Mouse (Mus musculus): ENCODE measurements around the gene Milr1.
"Not testable (repeated sequence)": the region's sequence is repeated elsewhere in the genome, so short reads cannot be mapped to it uniquely, and the experiment has no call there.

Milr1 gene

DNA sequence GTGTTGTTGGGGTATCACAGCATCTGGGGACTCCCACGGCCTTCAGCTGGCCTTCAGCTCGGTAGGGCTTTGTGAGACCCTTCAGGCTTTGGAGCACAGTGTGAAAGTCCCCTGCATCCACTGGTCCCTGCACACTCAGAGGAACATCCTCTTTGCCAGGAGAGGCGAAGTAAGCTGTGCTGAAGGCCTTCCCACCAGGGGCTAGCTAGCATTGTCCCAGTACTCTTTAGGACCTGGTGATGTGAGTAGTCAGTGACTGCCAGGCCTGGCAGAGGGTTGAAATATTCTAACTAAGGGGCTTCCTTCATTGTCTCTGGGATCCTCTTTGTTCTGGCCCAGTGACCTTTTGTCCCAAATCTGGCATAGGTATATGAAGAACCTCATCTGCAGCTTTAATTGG is 14.4 kb upstream of the Milr1 start:
- no peak for DNase-seq

DNA sequence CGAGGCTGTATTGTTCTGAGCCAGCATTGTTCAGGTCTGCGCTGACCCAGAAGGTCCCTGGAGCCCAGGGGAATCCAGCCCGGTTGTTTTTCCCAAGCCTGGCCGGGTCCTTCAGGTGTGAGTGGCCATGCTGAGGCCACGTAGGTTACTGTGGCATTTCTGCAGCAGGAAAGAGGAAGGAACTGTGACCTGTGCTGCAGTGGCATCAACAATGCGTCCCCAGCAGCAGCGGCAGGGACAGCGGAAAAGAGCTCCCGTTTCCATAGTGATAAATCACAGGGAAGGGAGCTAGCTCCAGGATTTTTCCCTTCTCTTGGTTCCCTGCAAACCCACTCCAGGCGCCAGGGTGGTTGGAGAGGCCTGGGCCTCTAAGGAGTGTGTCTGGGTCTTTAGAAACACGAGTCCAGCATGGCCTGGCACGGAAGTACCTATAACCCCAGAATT is 13.8 kb upstream of the Milr1 start:
- no peak for DNase-seq

DNA sequence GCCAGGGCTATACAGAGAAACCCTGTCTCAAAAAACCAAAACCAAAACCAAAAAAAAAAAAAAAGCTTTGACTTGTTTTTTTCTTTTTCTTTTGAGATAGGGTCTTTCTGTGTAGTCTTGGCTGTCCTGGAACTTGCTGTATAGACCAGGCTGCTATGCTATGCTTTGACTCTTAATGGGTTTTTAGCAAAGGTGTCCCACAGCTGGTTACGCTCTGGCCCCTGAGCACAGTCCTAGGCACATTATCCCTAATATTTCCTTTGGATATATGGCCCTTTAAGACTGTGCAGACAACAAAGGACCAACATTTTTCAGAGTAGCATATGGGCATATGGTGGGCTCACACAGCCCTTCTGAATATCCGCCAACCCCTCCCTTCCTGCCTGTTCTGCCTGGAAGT is 11.9 kb upstream of the Milr1 start:
- DNase-seq = no peak

DNA sequence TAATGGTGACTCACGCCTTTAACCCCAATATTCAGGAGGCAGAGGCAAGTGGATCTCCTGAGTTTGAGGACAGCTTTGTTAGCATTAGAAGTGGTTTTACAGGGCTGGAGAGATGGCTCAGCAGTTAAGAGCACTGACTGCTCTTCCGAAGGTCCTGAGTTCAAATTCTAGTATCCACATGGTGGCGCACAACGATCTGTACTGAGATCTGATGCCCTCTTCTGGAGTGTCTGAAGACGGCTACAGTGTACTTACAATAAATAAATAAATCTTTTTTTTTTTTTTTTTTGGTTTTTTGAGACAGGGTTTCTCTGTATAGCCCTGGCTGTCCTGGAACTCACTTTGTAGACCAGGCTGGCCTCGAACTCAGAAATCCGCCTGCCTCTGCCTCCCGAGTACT is 10.3 kb upstream of the Milr1 start:
- DNase-seq = not testable (repeated sequence)

DNA sequence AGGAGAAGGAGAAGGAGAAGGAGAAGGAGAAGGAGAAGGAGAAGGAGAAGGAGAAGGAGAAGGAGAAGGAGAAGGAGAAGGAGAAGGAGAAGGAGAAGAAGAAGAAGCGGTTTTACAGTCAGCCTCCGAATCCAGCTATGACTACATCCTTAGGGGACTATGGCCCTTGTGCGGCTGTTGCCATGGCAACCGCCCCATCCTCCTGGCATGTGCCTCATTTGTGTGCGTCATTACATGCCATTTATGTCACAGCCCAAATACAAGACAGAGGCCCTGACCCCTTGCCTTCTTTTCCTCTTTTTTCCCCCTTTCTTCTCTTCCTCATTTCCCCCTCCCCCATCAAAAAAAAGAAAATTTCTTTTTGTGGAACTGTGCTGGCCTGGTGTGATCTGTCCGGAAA is 9.8 kb upstream of the Milr1 start:
- no peak for DNase-seq

DNA sequence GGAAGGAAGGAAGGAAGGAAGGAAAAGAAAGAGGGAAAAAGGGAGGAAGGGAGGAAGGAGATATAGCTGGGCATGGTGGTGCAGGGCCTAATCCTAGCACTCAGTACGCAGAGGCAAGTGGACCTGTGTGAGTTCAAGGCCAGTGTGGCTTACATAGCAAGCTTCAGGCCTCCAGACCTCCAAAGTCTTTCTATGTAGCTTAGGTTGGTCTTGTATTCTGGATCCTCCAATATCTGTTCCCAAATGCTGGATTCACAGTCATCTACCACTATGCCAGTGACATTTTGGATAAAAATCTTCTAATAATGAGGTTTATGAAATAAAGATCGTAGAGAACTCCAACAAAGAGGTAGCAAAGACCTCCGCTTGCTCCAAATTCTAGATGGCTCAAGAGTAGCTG is 9.2 kb upstream of the Milr1 start:
- DNase-seq = no peak

DNA sequence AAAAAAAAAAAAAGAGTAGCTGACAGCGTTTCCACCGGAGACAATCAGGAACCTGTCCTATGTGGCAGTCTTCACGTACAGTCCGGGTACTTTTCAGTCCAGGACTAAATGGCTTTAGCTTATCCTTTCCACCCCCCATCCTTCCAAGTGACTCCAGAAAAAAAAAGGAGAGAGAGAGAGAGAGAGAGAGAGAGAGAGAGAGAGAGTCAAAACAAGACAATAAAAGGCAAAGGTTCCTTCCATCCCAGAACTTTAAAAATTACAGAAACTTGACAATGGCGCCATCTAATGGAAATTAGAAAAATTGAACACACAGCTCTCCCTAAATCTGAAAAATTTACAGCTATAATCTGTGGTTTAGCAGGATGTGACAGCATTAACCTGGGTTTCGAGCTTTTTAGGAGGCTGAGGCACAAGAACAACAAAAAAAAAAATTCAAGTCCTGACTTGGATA is 8.6 kb upstream of the Milr1 start:
- DNase-seq = no peak

DNA sequence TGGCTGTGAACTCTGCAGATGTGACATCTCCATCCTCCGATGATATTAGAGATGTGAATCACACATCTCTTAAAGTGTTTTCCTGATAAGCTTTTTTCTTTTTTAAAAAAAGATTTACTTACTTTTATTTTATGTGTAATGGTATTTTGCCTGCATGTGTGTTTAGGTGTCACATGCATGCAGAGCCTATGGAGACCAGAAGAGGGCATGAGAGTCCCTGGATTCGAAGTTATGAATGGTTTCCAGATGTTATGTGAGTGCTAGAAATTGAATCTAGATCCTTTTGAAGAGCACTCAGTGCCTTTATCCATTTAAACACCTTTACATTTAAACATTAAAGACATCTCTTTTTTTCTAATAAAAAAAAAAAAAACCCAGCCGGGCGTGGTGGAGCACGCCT is 6.1 kb upstream of the Milr1 start:
- DNase-seq = no peak

DNA sequence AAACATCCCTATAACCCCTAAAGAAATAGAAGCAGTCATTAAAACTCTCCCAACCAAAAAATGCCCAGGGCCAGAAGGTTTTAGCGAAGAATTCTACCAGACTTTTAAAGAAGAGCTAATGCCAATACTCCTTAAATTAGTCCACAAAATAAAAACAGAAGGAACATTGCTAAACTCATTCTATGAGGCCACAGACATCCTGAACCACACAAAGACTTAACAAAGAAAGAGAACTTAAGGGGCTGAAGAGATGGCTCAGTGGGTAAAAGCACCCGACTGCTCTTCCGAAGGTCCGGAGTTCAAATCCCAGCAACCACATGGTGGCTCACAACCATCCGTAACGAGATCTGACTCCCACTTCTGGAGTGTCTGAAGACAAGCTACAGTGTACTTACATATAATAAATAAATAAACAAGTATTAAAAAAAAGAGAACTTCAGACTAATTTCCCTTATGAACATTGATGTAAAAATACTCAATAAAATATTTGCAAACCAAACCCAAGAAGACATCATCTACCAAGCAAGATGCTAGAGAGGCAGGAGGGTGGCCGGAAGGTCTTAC is 1.4 kb upstream of the Milr1 start:
- not testable (repeated sequence) for DNase-seq

DNA sequence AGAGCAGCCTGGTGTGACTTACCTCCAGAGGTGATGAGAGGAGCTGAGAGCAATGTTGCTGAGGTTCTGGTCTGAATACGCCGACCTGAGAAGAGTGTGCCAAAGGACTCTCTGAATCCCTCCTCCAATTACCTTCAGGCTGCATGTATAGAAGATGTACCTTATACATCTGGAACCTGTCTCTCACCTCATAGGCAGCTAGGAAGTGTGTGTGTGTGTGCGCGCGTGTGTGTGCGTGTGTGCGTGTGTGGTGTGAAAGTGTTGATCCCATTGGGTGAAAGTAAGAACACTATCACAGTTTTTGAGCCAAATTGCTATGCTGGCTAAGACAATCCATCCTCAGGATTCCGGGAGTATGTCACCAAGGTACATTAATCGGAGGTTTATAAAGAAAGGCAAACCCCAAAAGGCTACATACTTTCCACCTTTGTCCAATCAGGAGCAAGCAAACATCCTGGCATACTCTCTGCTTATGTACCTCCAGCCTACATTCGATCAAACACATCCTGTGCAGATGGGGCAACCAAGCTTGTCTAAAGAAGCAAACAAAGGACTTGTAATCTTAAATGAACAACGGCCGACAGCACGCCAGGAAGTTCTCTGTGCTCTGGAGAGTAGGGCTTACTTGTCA is 790 bp upstream of the Milr1 start, which contains the start of gene Pecam1:
Gene Pecam1 (minus strand): TSS at position 508 of the 631 bp plus-strand sequence.
- no peak for DNase-seq

DNA sequence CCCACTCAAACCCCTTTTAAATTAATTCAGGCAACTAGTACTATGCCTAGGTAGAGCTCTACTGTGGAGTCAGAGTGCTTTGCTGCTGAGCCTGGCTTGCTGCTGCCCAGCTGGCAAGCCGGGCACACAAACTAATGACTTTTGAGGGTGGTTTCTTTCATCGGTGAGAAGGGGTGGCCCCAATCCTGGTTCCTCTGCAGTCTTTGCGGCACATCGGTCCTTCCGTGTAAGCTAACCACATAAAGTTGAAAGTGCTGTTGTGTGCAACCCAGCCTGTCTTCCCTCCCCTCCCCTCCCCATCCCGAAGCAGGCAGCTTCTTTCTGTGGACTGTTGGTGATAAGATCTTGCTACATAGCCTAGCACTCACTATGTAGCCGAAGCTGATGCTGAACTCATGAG is 1.1 kb downstream of the Milr1 start:
- no peak for DNase-seq

DNA sequence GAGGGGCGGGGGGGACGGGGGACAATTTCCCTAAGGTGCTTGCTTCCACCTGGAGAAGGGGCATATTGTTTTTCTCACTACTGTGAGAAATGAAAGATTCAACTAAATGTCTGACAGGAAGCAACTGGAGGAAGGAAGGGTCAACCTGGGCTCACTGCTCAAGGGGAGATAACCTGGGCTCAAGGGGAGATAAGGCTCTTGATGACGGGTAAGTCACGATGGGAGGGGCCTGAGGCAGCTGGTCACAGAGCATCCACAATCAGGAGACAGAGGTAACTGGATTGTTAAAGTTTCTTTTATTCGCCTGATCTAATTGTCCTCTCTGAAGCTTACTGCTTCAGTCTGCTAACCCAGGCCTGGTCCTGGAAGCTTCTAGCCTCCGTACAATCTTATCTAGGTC is 2.3 kb downstream of the Milr1 start:
- DNase-seq = no peak

DNA sequence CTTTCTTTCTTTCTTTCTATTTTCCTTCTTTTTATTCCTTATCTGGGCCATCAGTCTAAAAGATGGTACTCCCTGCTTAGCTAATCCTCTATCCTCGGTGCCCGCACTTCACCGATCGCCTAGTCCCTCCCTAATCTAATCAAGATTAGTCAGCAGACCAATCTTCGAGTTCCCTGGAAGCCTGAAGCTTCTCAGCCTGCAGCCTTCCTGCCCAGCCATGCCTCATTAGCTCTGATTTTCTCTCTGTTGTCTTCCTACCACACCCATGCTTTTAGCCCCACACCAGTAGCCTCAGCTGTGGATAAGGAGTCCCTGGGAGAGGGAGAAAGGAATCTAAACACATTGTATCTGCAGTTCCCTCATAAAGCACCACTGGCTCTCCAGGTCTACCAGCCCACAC is 4.6 kb downstream of the Milr1 start:
- no peak for DNase-seq

DNA sequence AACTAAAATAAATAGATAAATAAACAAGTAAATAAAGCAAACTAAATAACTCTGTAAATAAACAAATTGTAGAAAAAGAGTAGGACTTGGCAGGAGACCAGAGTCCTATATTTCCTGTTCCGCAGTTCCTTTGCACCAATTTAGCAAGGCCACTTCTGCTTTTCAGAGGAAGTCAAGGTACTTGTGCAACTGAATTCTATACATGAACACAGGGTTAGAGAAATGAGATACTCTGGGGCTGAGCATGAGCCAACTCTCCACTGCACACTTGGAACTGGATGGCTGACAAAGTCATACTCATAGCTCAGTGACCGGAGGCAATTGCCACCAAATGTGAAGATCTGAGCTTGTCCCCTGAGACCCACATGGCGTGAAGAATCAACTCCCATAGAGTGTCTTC is 8.0 kb downstream of the Milr1 start:
- DNase-seq = no peak

DNA sequence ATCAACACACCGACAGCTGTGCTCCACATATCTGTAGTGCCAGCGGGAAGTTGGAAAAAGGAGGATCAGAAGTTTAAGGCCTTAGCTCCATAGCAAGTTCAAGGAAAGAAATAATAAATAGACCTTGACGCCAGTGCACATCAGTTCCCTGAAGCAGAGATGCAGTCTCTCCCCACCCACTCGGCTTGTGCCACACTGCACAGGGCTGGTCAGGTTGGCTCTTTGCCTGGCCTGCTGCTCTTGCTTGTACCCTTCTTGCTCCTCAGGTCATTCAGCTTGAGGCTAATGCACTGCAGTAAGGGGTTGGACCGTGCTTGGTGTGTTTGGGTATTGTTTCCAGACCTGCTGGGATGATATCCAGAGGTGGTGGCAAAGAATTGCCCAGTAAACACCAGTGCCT is 9.5 kb downstream of the Milr1 start:
- DNase-seq = no peak

DNA sequence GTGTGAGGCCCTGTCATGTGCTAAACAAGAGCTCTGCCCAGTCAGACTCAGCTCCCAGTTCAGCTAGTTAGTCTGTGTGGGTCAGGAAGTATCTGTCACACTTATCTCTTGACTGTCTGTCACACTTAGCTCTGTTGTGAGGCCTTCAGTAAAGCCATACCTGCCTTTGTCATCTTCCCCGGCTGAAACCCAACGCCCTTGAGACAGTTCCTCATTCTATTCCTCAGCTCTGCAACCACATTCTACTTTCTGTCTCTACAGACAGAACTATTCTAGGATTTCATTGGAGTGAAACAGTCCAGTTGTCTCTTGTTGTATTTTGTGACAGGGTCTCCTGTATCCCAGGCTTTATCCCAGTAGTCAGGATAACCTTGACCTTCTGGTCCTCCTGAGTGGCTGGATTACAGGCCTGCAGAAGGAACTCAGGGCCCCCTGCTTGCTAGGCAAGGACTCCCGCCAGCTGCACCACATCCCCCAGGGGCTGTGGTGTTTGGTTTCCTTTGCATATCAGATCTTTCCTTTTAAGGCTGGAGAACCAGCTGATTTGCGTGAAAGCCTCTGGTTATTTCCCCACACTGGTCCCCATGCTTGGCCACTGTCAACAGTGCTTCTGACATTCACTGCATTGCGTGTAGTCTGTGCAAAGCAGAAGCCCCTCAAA is 11.2 kb downstream of the Milr1 start:
- no peak for DNase-seq

DNA sequence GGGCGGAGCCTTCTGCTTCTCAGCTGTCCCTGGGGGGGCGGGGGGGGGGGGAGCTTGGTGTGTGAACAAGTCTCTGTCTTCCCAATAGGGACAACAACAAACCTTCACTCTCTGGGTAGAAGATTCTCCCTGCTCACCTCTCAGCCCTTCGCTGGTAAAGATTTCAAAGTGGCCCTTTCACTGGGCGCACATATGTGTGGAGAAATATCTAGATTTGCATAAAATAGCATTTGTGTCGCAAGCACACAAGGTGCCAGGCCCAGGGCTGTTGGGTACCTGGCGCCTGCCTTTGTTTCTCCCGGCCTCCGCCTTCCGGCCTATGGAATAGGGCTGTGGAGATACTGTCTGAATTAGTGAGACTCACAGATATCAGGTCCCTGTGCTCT is 11.8 kb downstream of the Milr1 start:
- no peak for DNase-seq

DNA sequence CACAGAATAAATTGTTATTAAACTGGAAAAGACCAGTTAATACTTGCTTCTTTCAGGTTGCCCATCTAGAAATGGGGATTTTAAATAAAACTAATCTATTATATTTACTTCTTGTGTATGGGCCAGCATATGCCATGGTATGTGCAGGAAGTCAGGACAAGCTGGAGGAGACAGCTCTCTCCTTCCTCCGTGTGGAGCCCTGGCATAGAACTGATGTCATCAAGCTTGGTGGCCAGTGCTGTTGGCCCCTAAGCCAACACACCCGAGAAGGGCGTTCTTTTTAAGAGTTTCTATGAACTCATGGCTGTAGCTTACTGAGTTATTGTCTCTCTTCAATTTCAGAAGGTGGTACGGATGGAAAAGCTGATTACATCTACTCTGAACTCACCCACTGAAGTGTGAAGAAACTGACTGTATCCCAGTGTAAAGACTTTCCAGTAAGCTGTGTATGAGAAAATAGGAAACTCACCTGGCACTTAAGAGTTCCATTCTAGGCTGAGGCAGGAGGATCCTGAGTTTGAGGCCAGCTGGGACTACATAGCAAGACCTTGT is 15.7 kb downstream of the Milr1 start:
- no peak for DNase-seq

DNA sequence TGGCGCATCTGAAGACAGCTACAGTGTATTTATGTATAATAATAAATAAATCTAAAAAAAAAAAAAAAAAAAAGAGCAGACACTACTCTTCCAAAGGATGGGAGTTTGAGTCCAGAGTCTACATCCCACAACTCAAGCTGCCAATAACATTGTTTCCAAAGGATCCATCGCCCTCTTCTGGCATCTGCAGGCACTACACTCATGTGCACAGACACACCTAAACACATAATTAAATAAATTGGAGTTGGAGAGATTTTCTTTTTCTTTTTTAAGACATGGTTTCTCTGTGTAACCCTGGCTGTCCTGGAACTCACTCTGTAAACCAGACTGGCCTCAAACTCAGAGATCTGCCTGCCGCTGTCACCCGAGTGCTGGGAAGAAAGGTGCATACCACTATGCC is 16.5 kb downstream of the Milr1 start:
- no peak for DNase-seq

DNA sequence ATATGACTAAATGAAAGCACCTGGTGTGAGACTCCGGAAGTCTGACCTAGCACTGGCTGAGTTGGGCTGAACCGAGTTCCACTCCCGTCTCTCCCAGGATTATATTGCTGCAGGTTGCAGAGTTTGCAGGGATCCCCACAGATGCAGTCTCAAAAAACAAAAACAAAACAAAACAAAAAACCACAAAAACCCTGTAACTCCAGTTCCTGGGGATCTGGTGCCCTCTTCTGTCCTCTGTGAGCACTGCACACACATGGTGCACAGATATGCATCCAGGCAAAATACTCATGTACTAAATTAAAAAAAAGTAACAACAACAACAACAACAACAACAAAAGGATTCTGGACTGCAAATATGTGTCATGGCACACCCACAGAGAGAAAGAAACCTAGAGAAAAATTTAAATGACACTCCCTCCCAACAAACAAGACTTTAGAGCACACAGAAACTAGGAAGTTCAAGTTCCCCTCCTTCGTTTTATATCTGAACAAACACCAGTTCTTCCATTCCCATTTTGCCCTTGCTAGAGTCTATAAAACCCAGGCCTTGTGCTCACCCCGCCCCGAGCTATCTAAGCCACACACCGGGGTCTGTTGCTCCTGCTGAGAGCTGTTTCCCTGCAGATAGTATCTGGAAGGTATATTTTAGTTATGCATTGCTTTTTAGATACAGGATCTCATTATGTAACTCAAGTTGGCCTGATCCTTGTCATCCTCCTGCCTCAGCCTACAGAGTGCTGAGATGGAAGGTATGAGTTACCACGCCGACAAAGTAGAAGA is 19.4 kb downstream of the Milr1 start:
- DNase-seq = no peak

DNA sequence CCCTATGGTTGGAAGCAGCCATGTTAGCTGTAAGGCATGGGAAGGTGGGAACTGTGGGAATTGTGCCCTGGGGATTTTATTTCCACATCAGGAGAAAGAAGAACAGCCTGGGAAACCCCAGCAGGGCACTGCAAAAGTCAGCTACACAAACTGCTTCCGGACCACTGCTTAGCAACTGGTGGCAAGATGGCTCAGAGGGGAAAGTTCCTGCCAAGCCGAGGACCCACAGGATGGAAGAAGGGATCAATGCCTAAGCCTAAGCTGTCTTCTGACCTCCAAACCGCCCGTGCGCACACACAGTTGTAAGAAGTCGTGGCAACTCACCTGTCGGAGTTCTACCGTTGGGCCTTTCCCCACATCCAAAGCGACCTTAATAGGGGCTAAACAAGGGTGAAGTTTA is 22.0 kb downstream of the Milr1 start:
- no peak for DNase-seq

DNA sequence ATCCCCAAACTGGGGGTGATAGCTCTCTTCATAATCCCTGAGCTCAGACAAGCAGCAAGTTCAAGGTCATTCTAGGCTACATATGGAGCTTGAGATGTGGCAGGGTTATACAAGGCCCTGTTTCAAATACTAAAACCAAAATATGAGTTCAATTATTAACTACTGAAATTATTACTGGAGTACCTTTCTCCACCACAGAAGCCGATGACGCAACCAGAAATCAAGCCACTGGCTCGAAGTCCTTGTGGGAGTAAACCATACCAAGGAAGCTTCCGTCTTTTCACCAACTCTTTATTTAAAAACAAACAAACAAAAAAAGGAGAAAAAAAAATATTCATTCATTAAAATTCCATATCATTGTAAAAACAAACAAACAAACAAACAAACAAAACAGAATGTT is 25.9 kb downstream of the Milr1 start:
- no peak for DNase-seq

DNA sequence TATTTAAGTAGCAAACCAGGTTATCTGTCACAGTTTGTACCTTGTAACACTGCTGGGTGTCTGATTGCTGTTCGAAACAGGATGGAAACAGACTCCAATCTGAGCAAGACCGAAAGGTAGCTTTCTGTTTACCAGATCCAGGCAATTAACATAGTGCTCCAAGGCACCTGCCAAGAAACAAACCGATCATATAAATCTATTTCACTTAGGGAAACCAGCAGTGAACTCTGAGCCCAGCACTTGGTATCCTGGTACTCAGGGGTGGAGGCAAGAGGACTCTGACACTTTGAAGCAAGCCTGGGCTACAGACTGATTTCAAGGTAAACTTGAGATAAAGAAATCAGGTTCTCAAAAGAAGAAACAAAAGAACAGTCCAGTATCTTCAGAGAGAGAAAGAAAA is 26.4 kb downstream of the Milr1 start:
- no peak for DNase-seq
